Mouse (Mus musculus): ENCODE data around the gene Slc29a1.

- no peak for TF ChIP-seq POLR2A (IDR thresholded peaks at IDR 0.05; ENCODE audit: low read depth, low read length)
- no peak for TF ChIP-seq CTCF (conservative IDR thresholded peaks at IDR 0.05 in 1 of 2, IDR thresholded peaks at IDR 0.05 in 1 of 2; ENCODE audit: low read depth in 2 of 2, low read length in 2 of 2)
- no peak for TF ChIP-seq USF1 (IDR thresholded peaks at IDR 0.05; ENCODE audit: low read depth, low read length)
- TF ChIP-seq EP300 (IDR thresholded peaks at IDR 0.05; ENCODE audit: low read length) = no peak
- TF ChIP-seq TCF12 (IDR thresholded peaks at IDR 0.05; ENCODE audit: low read depth, low read length) = no peak
- no peak for TF ChIP-seq ZNF384 (IDR thresholded peaks at IDR 0.05; ENCODE audit: low read depth, low read length)
- TF ChIP-seq CHD2 (IDR thresholded peaks at IDR 0.05; ENCODE audit: low read length) = no peak
- TF ChIP-seq RAD21 (IDR thresholded peaks at IDR 0.05; ENCODE audit: low read depth, low read length) = no peak
- no peak for TF ChIP-seq MAZ (IDR thresholded peaks at IDR 0.05; ENCODE audit: low read depth, low read length)
- no peak for TF ChIP-seq NRF1 (IDR thresholded peaks at IDR 0.05; ENCODE audit: low read depth, low read length)
- no peak for TF ChIP-seq GABPA (IDR thresholded peaks at IDR 0.05; ENCODE audit: insufficient replicate concordance, low read depth, low read length)
- TF ChIP-seq TBP (conservative IDR thresholded peaks at IDR 0.05; ENCODE audit: low read depth, low read length) = no peak
- TF ChIP-seq ELF1 (IDR thresholded peaks at IDR 0.05; ENCODE audit: low read depth, low read length) = no peak
These were observed 13.5 kb downstream of the Slc29a1 start for GRCm38 (mm10) chr17:45585725-45586448.

Measured in CH12.LX (cell line).